Mouse (Mus musculus) C2C12 (cell line): ENCODE measurements around the gene E4f1.

ENCODE experiments used
- CEBPB ChIP-seq: IDR thresholded peaks from one replicate; pipeline ENCODE4 v1.6.1; 2011; ENCODE audit warnings: low read depth, mild to moderate bottlenecking, control low read depth, moderate library complexity
- CTCF ChIP-seq: IDR thresholded peaks from one replicate; pipeline ENCODE4 v1.5.1; 2011; ENCODE audit not compliant: control insufficient read depth, insufficient read depth, insufficient read length
- MAX ChIP-seq: IDR thresholded peaks from one replicate; pipeline ENCODE4 v1.6.1; 2011; ENCODE audit warnings: mild to moderate bottlenecking, control low read depth
- MYOD1 ChIP-seq: IDR thresholded peaks from one replicate; pipeline ENCODE4 v1.6.1; 2011; ENCODE audit warnings: low read depth; ENCODE audit not compliant: control insufficient read depth, insufficient read length
- MYOG ChIP-seq: IDR thresholded peaks from one replicate; pipeline ENCODE4 v1.6.1; 2011; ENCODE audit not compliant: control insufficient read depth, insufficient read length; ENCODE audit errors: extremely low read depth
- USF1 ChIP-seq: IDR thresholded peaks from one replicate; pipeline ENCODE4 v1.6.1; 2011; ENCODE audit warnings: low read depth, mild to moderate bottlenecking, control low read depth, moderate library complexity

DNA sequence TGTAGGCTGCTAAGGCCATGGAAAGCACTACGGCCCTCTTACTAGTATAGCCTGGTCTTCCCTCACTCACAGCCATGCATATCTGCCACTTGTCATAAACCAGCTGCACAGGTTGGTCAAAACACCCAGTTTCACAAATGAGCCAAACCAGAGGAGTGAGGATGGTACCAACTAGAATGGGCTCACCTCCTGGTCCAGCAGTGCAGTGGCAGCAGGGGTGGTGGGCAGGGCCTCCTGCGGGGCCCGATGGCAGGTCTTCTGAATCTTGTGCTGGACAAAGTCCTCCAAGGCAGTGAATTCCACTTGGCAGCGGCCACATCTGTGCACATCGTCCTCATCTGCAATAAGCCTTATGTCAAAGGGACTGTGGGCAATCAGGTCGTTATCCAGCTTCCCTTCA is 18.9 kb downstream of the E4f1 start:
- no peak for TF ChIP-seq CTCF
- no peak for TF ChIP-seq CEBPB
- TF ChIP-seq USF1, result no peak
- TF ChIP-seq MAX, result no peak
- no peak for TF ChIP-seq MYOD1
- no peak for TF ChIP-seq MYOG
